8 mouse cellular contexts compared by ENCODE assay signal in the genomic region with DNA sequence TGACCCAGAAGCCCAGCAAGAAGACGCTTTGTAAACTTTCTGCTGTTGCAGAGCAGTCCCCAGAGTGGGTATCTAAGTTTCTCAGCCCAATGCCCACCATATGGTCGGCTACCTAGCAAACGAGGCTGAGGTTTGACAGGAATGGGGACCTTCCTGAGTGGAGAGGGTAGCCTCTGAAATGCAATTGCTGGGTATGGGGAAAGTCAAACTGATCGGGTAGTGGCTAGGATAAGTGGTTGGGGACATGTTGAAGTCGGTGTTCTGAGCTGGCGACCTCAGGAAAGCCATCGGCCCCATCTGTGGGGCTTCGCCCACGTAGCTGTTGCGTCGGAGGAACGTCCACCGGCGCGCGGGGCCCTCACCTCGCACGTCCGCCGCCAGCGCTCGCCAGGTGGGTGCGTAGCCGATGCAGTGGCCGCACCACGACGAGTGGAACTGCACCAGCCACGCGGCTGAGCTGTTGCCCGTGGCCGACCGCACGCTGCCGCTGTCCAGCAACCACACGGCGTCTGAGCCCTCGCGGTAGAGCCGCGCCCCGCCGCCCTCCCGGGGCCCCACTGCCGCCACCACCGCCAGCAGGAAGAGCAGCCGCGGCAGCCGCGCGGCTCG. TPM values are rescaled to one million over a fixed set of nuclear protein-coding genes. Genes with fewer than 3 reads are reported as not detected.
DNase-seq lines count a peak whose midpoint lies in the region; ATAC-seq and TF ChIP-seq lines count a peak whose summit lies in the region.

No protein-coding gene starts in this region.

- H3K79me2 ChIP-seq in liver, adult 2 months (ENCODE audit: control insufficient read depth, insufficient read depth, low read length), result no peaks in the 10 kb centered on the region

- peak; percentile 48 for ATAC-seq in forebrain, embryonic 16.5 days
- ATAC-seq in liver, embryonic 12.5 days, result peak; percentile 48
- peak; percentile 48; the same call in 1 of the 2 replicates for ATAC-seq in stomach, embryonic 16.5 days (ENCODE audit: insufficient read depth, low FRiP score)

- WGBS in liver, adult 2 months, result under 1% methylated on average over 51 of the region's 51 CpGs
- WGBS in forebrain, embryonic 16.5 days, result under 1% methylated on average over 37 of the region's 51 CpGs
- under 1% methylated on average over 51 of the region's 51 CpGs for WGBS in liver, embryonic 12.5 days (ENCODE audit: insufficient replicate concordance)
- WGBS in stomach, embryonic 16.5 days, result under 1% methylated on average over 51 of the region's 51 CpGs

- no peaks in the 10 kb centered on the region for H3K9me3 ChIP-seq in forebrain, embryonic 16.5 days (ENCODE audit: control insufficient read depth, low read length)
- no peaks in the 10 kb centered on the region for H3K9me3 ChIP-seq in liver, embryonic 12.5 days (replicated peaks)
- H3K9me3 ChIP-seq in stomach, embryonic 16.5 days (replicated peaks; ENCODE audit: control insufficient read depth, low read length), result no peaks in the 10 kb centered on the region

- H3K4me2 ChIP-seq in forebrain, embryonic 16.5 days (ENCODE audit: low read length), result peak overlapping the region; percentile 81
- peak overlapping the region; percentile 91 for H3K4me2 ChIP-seq in liver, embryonic 12.5 days
- peak overlapping the region; percentile 71 for H3K4me2 ChIP-seq in stomach, embryonic 16.5 days (ENCODE audit: low read depth, low read length)

- peak overlapping the region; percentile 20; the same call in 1 of the 2 replicates for H3K27ac ChIP-seq in liver, adult 2 months (replicated peaks; ENCODE audit: insufficient read depth, low read depth, low read length)
- H3K27ac ChIP-seq in brown adipose tissue, adult 24 weeks (replicated peaks; ENCODE audit: low read depth, low read length), result no peak overlapping the region
- peak overlapping the region; percentile 65 for H3K27ac ChIP-seq in forebrain, embryonic 16.5 days (ENCODE audit: low read length)
- H3K27ac ChIP-seq in liver, embryonic 12.5 days, result peak overlapping the region; percentile 79
- peak overlapping the region; percentile 78 for H3K27ac ChIP-seq in stomach, embryonic 16.5 days (ENCODE audit: low read length)

- TF ChIP-seq POLR2A in liver, adult 2 months (IDR thresholded peaks at IDR 0.05; ENCODE audit: extremely low read depth, insufficient read depth, low read length), result no peak

- peak overlapping the region; percentile 88 for H3K9ac ChIP-seq in liver, adult 2 months (ENCODE audit: low read depth, low read length)
- peak overlapping the region; percentile 88 for H3K9ac ChIP-seq in forebrain, embryonic 16.5 days (replicated peaks; ENCODE audit: low read depth, low read length)
- H3K9ac ChIP-seq in liver, embryonic 12.5 days, result peak overlapping the region; percentile 89
- H3K9ac ChIP-seq in stomach, embryonic 16.5 days (ENCODE audit: low read length), result peak overlapping the region; percentile 92

- H3K4me3 ChIP-seq in liver, adult 2 months (ENCODE audit: insufficient read depth, low read depth, low read length), result peak overlapping the region; percentile 89
- H3K4me3 ChIP-seq in brown adipose tissue, adult 24 weeks (ENCODE audit: insufficient read depth, low read depth, low read length), result peak overlapping the region; percentile 72
- peak overlapping the region; percentile 68 for H3K4me3 ChIP-seq in forebrain, embryonic 16.5 days (replicated peaks; ENCODE audit: low read length)
- peak overlapping the region; percentile 85 for H3K4me3 ChIP-seq in liver, embryonic 12.5 days
- H3K4me3 ChIP-seq in stomach, embryonic 16.5 days (replicated peaks; ENCODE audit: low read length), result peak overlapping the region; percentile 89

- no peaks in the 10 kb centered on the region for H3K36me3 ChIP-seq in liver, adult 2 months (ENCODE audit: control insufficient read depth, insufficient read depth, low read length)
- H3K36me3 ChIP-seq in forebrain, embryonic 16.5 days (ENCODE audit: control insufficient read depth, insufficient read depth), result no peaks in the 10 kb centered on the region
- peaks cover 4% of the 10 kb centered on the region for H3K36me3 ChIP-seq in liver, embryonic 12.5 days
- H3K36me3 ChIP-seq in stomach, embryonic 16.5 days (ENCODE audit: control insufficient read depth, insufficient read depth, low read length), result no peaks in the 10 kb centered on the region

- TF ChIP-seq CTCF in liver, adult 2 months (IDR thresholded peaks at IDR 0.05; ENCODE audit: low read depth, low read length), result no peak

- peaks cover 3% of the 10 kb centered on the region for H3K4me1 ChIP-seq in liver, adult 2 months (ENCODE audit: control insufficient read depth, insufficient read depth, low read length)
- no peaks in the 10 kb centered on the region for H3K4me1 ChIP-seq in brown adipose tissue, adult 24 weeks (ENCODE audit: control insufficient read depth, insufficient read depth, insufficient read length, low read length)
- H3K4me1 ChIP-seq in forebrain, embryonic 16.5 days (replicated peaks; ENCODE audit: control insufficient read depth, insufficient read depth, low read length), result peaks cover 13% of the 10 kb centered on the region
- peaks cover 36% of the 10 kb centered on the region for H3K4me1 ChIP-seq in liver, embryonic 12.5 days
- H3K4me1 ChIP-seq in stomach, embryonic 16.5 days (ENCODE audit: control insufficient read depth, insufficient read depth, low read length), result peaks cover 26% of the 10 kb centered on the region; the same call in 1 of the 2 replicates

- peak; percentile 9 for DNase-seq in liver, adult 2 months (ENCODE audit: extremely low read depth, low read depth, low spot score)
- DNase-seq in liver, result no peak
- DNase-seq in adrenal gland, adult 18-20 months (ENCODE audit: low spot score in 2 of 2), result no peak
- no peak for DNase-seq in lung, postnatal 10 days

- no peaks in the 10 kb centered on the region for H3K27me3 ChIP-seq in liver, adult 2 months (ENCODE audit: control insufficient read depth, insufficient read depth, low read length)
- no peaks in the 10 kb centered on the region for H3K27me3 ChIP-seq in forebrain, embryonic 16.5 days (replicated peaks; ENCODE audit: control insufficient read depth, insufficient read depth, low read length)
- H3K27me3 ChIP-seq in liver, embryonic 12.5 days (replicated peaks), result peaks cover 15% of the 10 kb centered on the region
- H3K27me3 ChIP-seq in stomach, embryonic 16.5 days (ENCODE audit: control insufficient read depth, insufficient read depth, low read length), result no peaks in the 10 kb centered on the region

RNA-seq across cellular contexts. Expression of a gene that starts 0.5 kb away (rescaled TPM):
- total RNA-seq in liver, adult 2 months (2014; rRNA removed), result 4.1 and 4.2 TPM in 2 replicates
- polyA plus RNA-seq in liver, adult 2 months (2012; rRNA removed), result 4.4 and 4.9 TPM in 2 replicates
- 4.3 and 5.2 TPM in 2 replicates for polyA plus RNA-seq in brown adipose tissue, adult 24 weeks (2012; ENCODE audit: insufficient read depth, insufficient read length, missing spikeins)
- 13.6 and 14.6 TPM in 2 replicates for polyA plus RNA-seq in forebrain, embryonic 16.5 days (2015; fragmentation: Nextera tagmentation; extraction: Ambion mirVana)
- polyA plus RNA-seq in liver, embryonic 12.5 days (2016; fragmentation: Nextera tagmentation; extraction: Ambion mirVana), result 11.6 and 11.7 TPM in 2 replicates
- 23.2 and 24.1 TPM in 2 replicates for polyA plus RNA-seq in stomach, embryonic 16.5 days (2015; fragmentation: Nextera tagmentation; extraction: Ambion mirVana)
- total RNA-seq in adrenal gland, adult 18-20 months (2021), result 10 to 100 TPM; 16.0 to 17.9 TPM

RNA-seq across cellular contexts. Expression of a gene that starts 28.7 kb away (rescaled TPM):
- not detected in 2 replicates for total RNA-seq in liver, adult 2 months (2014; rRNA removed)
- not detected in 2 replicates for polyA plus RNA-seq in liver, adult 2 months (2012; rRNA removed)
- polyA plus RNA-seq in brown adipose tissue, adult 24 weeks (2012; ENCODE audit: insufficient read depth, insufficient read length, missing spikeins), result not detected in 2 replicates
- not detected in 2 replicates for polyA plus RNA-seq in forebrain, embryonic 16.5 days (2015; fragmentation: Nextera tagmentation; extraction: Ambion mirVana)
- polyA plus RNA-seq in liver, embryonic 12.5 days (2016; fragmentation: Nextera tagmentation; extraction: Ambion mirVana), result 0.22 TPM in 1 of 2 replicates, not detected in the other
- not detected in 2 replicates for polyA plus RNA-seq in stomach, embryonic 16.5 days (2015; fragmentation: Nextera tagmentation; extraction: Ambion mirVana)
- 1 to 10 TPM in 1 of 2 experiments, not detected in 1; 3.2 TPM for total RNA-seq in adrenal gland, adult 18-20 months (2021)

RNA-seq across cellular contexts. Expression of a gene that starts 57.6 kb away (rescaled TPM):
- under 0.01 TPM in 1 of 2 replicates, not detected in the other for total RNA-seq in liver, adult 2 months (2014; rRNA removed)
- polyA plus RNA-seq in liver, adult 2 months (2012; rRNA removed), result 0.04 TPM in 1 of 2 replicates, not detected in the other
- polyA plus RNA-seq in brown adipose tissue, adult 24 weeks (2012; ENCODE audit: insufficient read depth, insufficient read length, missing spikeins), result not detected in 2 replicates
- 0.15 and 0.24 TPM in 2 replicates for polyA plus RNA-seq in forebrain, embryonic 16.5 days (2015; fragmentation: Nextera tagmentation; extraction: Ambion mirVana)
- polyA plus RNA-seq in liver, embryonic 12.5 days (2016; fragmentation: Nextera tagmentation; extraction: Ambion mirVana), result 0.01 and 0.02 TPM in 2 replicates
- 0.58 and 0.82 TPM in 2 replicates for polyA plus RNA-seq in stomach, embryonic 16.5 days (2015; fragmentation: Nextera tagmentation; extraction: Ambion mirVana)
- total RNA-seq in adrenal gland, adult 18-20 months (2021), result under 1 TPM; 0.50 to 0.74 TPM
